In the genomic region with DNA sequence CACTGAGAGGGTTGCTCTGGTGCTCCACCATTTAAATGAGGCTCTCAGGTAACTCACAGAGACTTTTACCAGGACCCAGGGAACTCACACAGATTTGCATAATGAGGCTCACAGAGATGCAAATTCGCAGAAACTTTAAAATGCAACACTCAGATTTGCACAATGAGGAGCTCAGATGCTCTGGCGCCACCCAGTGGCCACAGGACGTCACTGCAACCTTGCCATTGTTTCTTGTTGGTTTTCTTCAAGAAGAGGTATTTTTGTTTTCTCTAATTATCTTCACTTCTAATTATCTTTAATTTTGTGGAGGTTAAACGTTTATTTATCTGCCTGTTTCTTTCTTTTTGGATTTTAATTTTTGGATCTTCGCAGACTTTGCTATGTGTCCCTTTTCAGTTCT, we compare ENCODE assay signal across 25 mouse cellular contexts. TPM values are rescaled to one million over a fixed set of nuclear protein-coding genes. Genes with fewer than 3 reads are reported as not detected.
DNase-seq lines count a peak whose midpoint lies in the region; TF ChIP-seq lines count a peak whose summit lies in the region.
"Not testable (repeated sequence)": the region's sequence is repeated elsewhere in the genome, so short reads cannot be mapped to it uniquely, and the experiment has no call there.
"Had no signal": no experiment of that assay in that cellular context is flagged by ENCODE, and none has a peak within 500 bp of the region (broad histone marks: within the 10 kb centered on the region; RNA-seq: fewer than 3 reads in every experiment).

No protein-coding gene starts in this region.

- H3K4me3 ChIP-seq in MEL (ENCODE audit: control insufficient read depth in 1 of 2, insufficient read depth in 1 of 2, low read depth in 2 of 2, low read length in 2 of 2); lung, adult 2 months (replicated peaks; ENCODE audit: extremely low read depth, low read depth, low read length): not testable (repeated sequence)

- TF ChIP-seq EP300 in MEL (IDR thresholded peaks at IDR 0.05; ENCODE audit: low read depth in 1 of 2, low read length in 2 of 2) = not testable (repeated sequence)

- not testable (repeated sequence) for H3K79me2 ChIP-seq in MEL (ENCODE audit: control insufficient read depth, insufficient read depth, low read length, poor library complexity)

- H3K27ac ChIP-seq in MEL (ENCODE audit: control insufficient read depth, low read depth, low read length) = not testable (repeated sequence)

- TF ChIP-seq CTCF in MEL (IDR thresholded peaks at IDR 0.05 in 2 of 3, conservative IDR thresholded peaks at IDR 0.05 in 1 of 3; ENCODE audit: control insufficient read depth in 1 of 3, insufficient read depth in 1 of 3, low read depth in 2 of 3, low read length in 3 of 3, poor library complexity in 1 of 3, severe bottlenecking in 1 of 3) = not testable (repeated sequence)
- peak; percentile 46 for TF ChIP-seq CTCF in lung, adult 2 months (IDR thresholded peaks at IDR 0.05; ENCODE audit: insufficient read depth, low read length)

- DNase-seq in CD4-positive helper T cell, adult 2 months (ENCODE audit: low read depth, low spot score) = peak; percentile 1
- DNase-seq in ES-CJ7 (ENCODE audit: low read depth, low spot score) = peak; percentile 32
- peak; percentile 59 for DNase-seq in MEL (ENCODE audit: low read depth, low spot score)
- DNase-seq in R1 (ENCODE audit: low read depth, low spot score) = peak; percentile 35
- DNase-seq in adrenal gland, postnatal 25 days = peak; percentile 10
- DNase-seq in lung, adult 2 months = not testable (repeated sequence)
- peak; percentile 21 for DNase-seq in splenic B cell, adult 2 months (ENCODE audit: low read depth, low spot score)
- peak; percentile 41 for DNase-seq in thymus, postnatal 4 days

- peaks cover 6 to 22% of the 10 kb centered on the region in 2 experiments for H3K36me3 ChIP-seq in MEL (ENCODE audit: control insufficient read depth in 1 of 2, insufficient read depth in 2 of 2, low read length in 2 of 2)
- not testable (repeated sequence) for H3K36me3 ChIP-seq in splenic B cell, adult 2 months (ENCODE audit: control insufficient read depth, insufficient read depth, low read length, poor library complexity, severe bottlenecking)

- H3K9ac ChIP-seq in MEL (ENCODE audit: control insufficient read depth, low read depth, low read length, poor library complexity, severe bottlenecking) = not testable (repeated sequence)

- not testable (repeated sequence) for H3K4me1 ChIP-seq in MEL (ENCODE audit: control insufficient read depth in 1 of 2, insufficient read depth in 2 of 2, low read length in 2 of 2); lung, adult 2 months (ENCODE audit: control insufficient read depth, insufficient read depth, low read length)

- WGBS in lung, adult 2 months = 17% methylated on average over 1 of the region's 5 CpGs

- H3K9me3 ChIP-seq in MEL (replicated peaks; ENCODE audit: insufficient read depth, low read length) = not testable (repeated sequence)

- TF ChIP-seq RAD21 in MEL (IDR thresholded peaks at IDR 0.05; ENCODE audit: low read depth, low read length) = not testable (repeated sequence)

- not testable (repeated sequence) for H3K27me3 ChIP-seq in MEL (ENCODE audit: control insufficient read depth in 1 of 2, insufficient read depth in 2 of 2, low read length in 2 of 2); splenic B cell, adult 2 months (ENCODE audit: control insufficient read depth, insufficient read depth, low read length, poor library complexity, severe bottlenecking)

- not testable (repeated sequence) for TF ChIP-seq POLR2A in MEL (IDR thresholded peaks at IDR 0.05; ENCODE audit: control insufficient read depth in 1 of 2, insufficient read depth in 1 of 2, low read depth in 1 of 2, low read length in 2 of 2, poor library complexity in 1 of 2); lung, adult 2 months (IDR thresholded peaks at IDR 0.05; ENCODE audit: borderline replicate concordance, extremely low read depth, low read depth, low read length)

RNA-seq across cellular contexts. Expression of a gene that starts 34.1 kb away (rescaled TPM):
- not detected in 2 replicates for total RNA-seq in MEL (2012; rRNA removed)
- polyA plus RNA-seq in MEL (2012; ENCODE audit: insufficient read depth in 1 of 2, insufficient read length in 2 of 2, low read depth in 1 of 2, low replicate concordance in 2 of 2, missing spikeins in 1 of 2) = not detected
- not detected in 2 replicates for total RNA-seq in adrenal gland, postnatal 25 days (2021)
- not detected in 2 replicates for polyA plus RNA-seq in lung, adult 2 months (2012; rRNA removed)
- total RNA-seq: adrenal gland, adult 18-20 months; adrenal gland, adult 8-10 months; adrenal gland, postnatal 14 days; adrenal gland, postnatal 4 days; common myeloid progenitor, adult 5-6 weeks; forebrain, postnatal 0 days; G1E had no signal
- polyA plus RNA-seq: activated CD4-positive, CD25-positive, alpha-beta regulatory T cell, adult 4 months; brain, embryonic 14.5 days; embryonic facial prominence, embryonic 11.5 days; embryonic facial prominence, embryonic 13.5 days; embryonic facial prominence, embryonic 15.5 days; erythroblast, embryonic 14.5 days; forebrain, embryonic 10.5 days; forebrain, embryonic 13.5 days; forebrain, embryonic 15.5 days; forebrain, postnatal 0 days; G1E; Patski had no signal
